Mouse (Mus musculus) MEL (cell line): ENCODE results near the gene Tbc1d17. TPM values are rescaled to one million over a fixed set of nuclear protein-coding genes. Genes with fewer than 3 reads are reported as not detected.

ENCODE experiments used
- DNase-seq: peaks from one replicate; pipeline ENCODE4 v3.0.0; 2011; ENCODE audit warnings: low read depth, low spot score
- H3K27ac ChIP-seq: 2 replicates; pipeline ENCODE4 v1.5.1; 2012; ENCODE audit warnings: low read depth, mild to moderate bottlenecking, control low read depth, low read length, moderate library complexity; ENCODE audit not compliant: control insufficient read depth
- H3K27me3 ChIP-seq, 2 experiments: fragments of 150-350 bp in 1 of 2; sonication (generic) in 1 of 2; 2 replicates each; pipeline ENCODE4 v1.6.1; 2012; ENCODE audit warnings: low read length in 2 of 2, mild to moderate bottlenecking in 2 of 2, improper control_type of control experiment in 1 of 2, moderate library complexity in 1 of 2; ENCODE audit not compliant: insufficient read depth in 2 of 2, control insufficient read depth in 1 of 2
- H3K36me3 ChIP-seq, 2 experiments: 2 replicates each; pipeline ENCODE4 v1.6.1; 2012 to 2014; ENCODE audit warnings: low read length in 2 of 2, improper control_type of control experiment in 1 of 2, inconsistent platforms in 1 of 2, mild to moderate bottlenecking in 1 of 2; ENCODE audit not compliant: insufficient read depth in 2 of 2, control insufficient read depth in 1 of 2
- H3K4me1 ChIP-seq, 2 experiments: fragments of 150-350 bp in 1 of 2; sonication (generic) in 1 of 2; 2 replicates each; pipeline ENCODE4 v1.6.1; 2012; ENCODE audit warnings: low read length in 2 of 2, improper control_type of control experiment in 1 of 2, mild to moderate bottlenecking in 1 of 2; ENCODE audit not compliant: insufficient read depth in 2 of 2, control insufficient read depth in 1 of 2
- H3K4me3 ChIP-seq, 2 experiments: fragments of 150-350 bp in 1 of 2; sonication (generic) in 1 of 2; 2 replicates each; pipeline ENCODE4 v1.5.1; 2012; ENCODE audit warnings: low read depth in 2 of 2, low read length in 2 of 2, mild to moderate bottlenecking in 2 of 2, moderate library complexity in 2 of 2, control low read depth in 1 of 2, improper control_type of control experiment in 1 of 2; ENCODE audit not compliant: control insufficient read depth in 1 of 2, insufficient read depth in 1 of 2
- H3K79me2 ChIP-seq: 2 replicates; pipeline ENCODE4 v1.6.1; 2012; ENCODE audit warnings: mild to moderate bottlenecking, low read length, moderate library complexity; ENCODE audit not compliant: control insufficient read depth, poor library complexity, insufficient read depth
- H3K9ac ChIP-seq: 2 replicates; pipeline ENCODE4 v1.6.1; 2012; ENCODE audit warnings: low read depth, mild to moderate bottlenecking, control low read depth, low read length, moderate library complexity; ENCODE audit not compliant: control insufficient read depth, poor library complexity, severe bottlenecking
- H3K9me3 ChIP-seq: fragments of 150-350 bp; sonication (generic); replicated peaks from 2 replicates; pipeline ENCODE4 v1.6.1; 2012; ENCODE audit warnings: mild to moderate bottlenecking, low read length, improper control_type of control experiment, moderate library complexity; ENCODE audit not compliant: insufficient read depth
- BHLHE40 ChIP-seq: IDR thresholded peaks from 2 replicates; pipeline ENCODE4 v1.6.1; 2012; ENCODE audit warnings: low read depth, mild to moderate bottlenecking, inconsistent platforms, low read length, improper control_type of control experiment, borderline replicate concordance
- CHD2 ChIP-seq: IDR thresholded peaks from 2 replicates; pipeline ENCODE4 v1.6.1; 2011; ENCODE audit warnings: low read length, improper control_type of control experiment
- CTCF ChIP-seq, 3 experiments: IDR thresholded peaks in 2 of 3; conservative IDR thresholded peaks in 1 of 3; 2 replicates each; pipeline ENCODE4 v1.5.1; 2011 to 2012; ENCODE audit warnings: low read length in 3 of 3, low read depth in 2 of 3, mild to moderate bottlenecking in 2 of 3, improper control_type of control experiment in 1 of 3, inconsistent platforms in 1 of 3, mixed read lengths in 1 of 3, moderate library complexity in 1 of 3; ENCODE audit not compliant: control insufficient read depth in 1 of 3, insufficient read depth in 1 of 3, poor library complexity in 1 of 3, severe bottlenecking in 1 of 3
- ETS1 ChIP-seq: IDR thresholded peaks from 2 replicates; pipeline ENCODE4 v1.6.1; 2012; ENCODE audit warnings: low read depth, mild to moderate bottlenecking, inconsistent platforms, low read length, improper control_type of control experiment, moderate library complexity
- HCFC1 ChIP-seq: IDR thresholded peaks from 2 replicates; pipeline ENCODE4 v1.6.1; 2012; ENCODE audit warnings: low read depth, mild to moderate bottlenecking, inconsistent platforms, low read length, improper control_type of control experiment, moderate library complexity
- MAFK ChIP-seq: IDR thresholded peaks from 2 replicates; pipeline ENCODE4 v1.6.1; 2011; ENCODE audit warnings: low read depth, mild to moderate bottlenecking, low read length, improper control_type of control experiment, borderline replicate concordance
- MAX ChIP-seq: IDR thresholded peaks from 2 replicates; pipeline ENCODE4 v1.6.1; 2011; ENCODE audit warnings: low read length, improper control_type of control experiment
- MXI1 ChIP-seq: IDR thresholded peaks from 2 replicates; pipeline ENCODE4 v1.6.1; 2011; ENCODE audit warnings: mild to moderate bottlenecking, low read depth, low read length, improper control_type of control experiment
- MYC ChIP-seq: IDR thresholded peaks from 2 replicates; pipeline ENCODE4 v1.6.1; 2011; ENCODE audit warnings: low read depth, mild to moderate bottlenecking, low read length, improper control_type of control experiment, moderate library complexity
- POLR2A ChIP-seq, 2 experiments: IDR thresholded peaks; 2 replicates each; pipeline ENCODE4 v1.6.1; 2011 to 2012; ENCODE audit warnings: low read length in 2 of 2, mild to moderate bottlenecking in 2 of 2, control low read depth in 1 of 2, improper control_type of control experiment in 1 of 2, low read depth in 1 of 2, moderate library complexity in 1 of 2; ENCODE audit not compliant: control insufficient read depth in 1 of 2, insufficient read depth in 1 of 2, poor library complexity in 1 of 2
- POLR2AphosphoS2 ChIP-seq: IDR thresholded peaks from 2 replicates; pipeline ENCODE4 v1.6.1; 2011; ENCODE audit warnings: low read length, improper control_type of control experiment
- RCOR1 ChIP-seq: IDR thresholded peaks from 2 replicates; pipeline ENCODE4 v1.6.1; 2012; ENCODE audit warnings: low read depth, mild to moderate bottlenecking, inconsistent platforms, low read length, improper control_type of control experiment
- SMC3 ChIP-seq: IDR thresholded peaks from 2 replicates; pipeline ENCODE4 v1.6.1; 2011; ENCODE audit warnings: low read depth, low read length, improper control_type of control experiment
- TCF12 ChIP-seq: IDR thresholded peaks from 2 replicates; pipeline ENCODE4 v1.6.1; 2014; ENCODE audit warnings: low read depth, mild to moderate bottlenecking, inconsistent platforms, low read length, improper control_type of control experiment, moderate library complexity
- USF1 ChIP-seq: IDR thresholded peaks from 2 replicates; pipeline ENCODE4 v1.6.1; 2014; ENCODE audit warnings: low read depth, mild to moderate bottlenecking, inconsistent platforms, low read length, improper control_type of control experiment, moderate library complexity
- ZMIZ1 ChIP-seq: IDR thresholded peaks from 2 replicates; pipeline ENCODE4 v1.6.1; 2012; ENCODE audit warnings: low read depth, mild to moderate bottlenecking, inconsistent platforms, low read length, improper control_type of control experiment, moderate library complexity
- ZNF384 ChIP-seq: IDR thresholded peaks from 2 replicates; pipeline ENCODE4 v1.6.1; 2012; ENCODE audit warnings: low read depth, mild to moderate bottlenecking, inconsistent platforms, low read length, improper control_type of control experiment
- polyA plus RNA-seq, 2 experiments: library from polyadenylated mRNA; stranded (reverse) in 1 of 2; unstranded in 1 of 2; fragments of >175 nt in 1 of 2; fragments of >200 nt in 1 of 2; gene quantifications; 2 replicates each; pipeline versions ENCODE4 v1.2.1 to v1.2.4; 2012; ENCODE audit warnings: low replicate concordance in 2 of 2, low read depth in 1 of 2; ENCODE audit not compliant: insufficient read length in 2 of 2, insufficient read depth in 1 of 2, missing spikeins in 1 of 2
- total RNA-seq: library from RNA; depleted of rRNA; stranded (reverse); fragments of 300-350 nt; gene quantifications from 2 replicates; pipeline ENCODE4 v1.2.3, GENCODE M21; 2012

Gene Tbc1d17
- total and polyA plus RNA-seq, 3 experiments: 16.7 to 29.5 TPM; not detected in 1

DNA sequence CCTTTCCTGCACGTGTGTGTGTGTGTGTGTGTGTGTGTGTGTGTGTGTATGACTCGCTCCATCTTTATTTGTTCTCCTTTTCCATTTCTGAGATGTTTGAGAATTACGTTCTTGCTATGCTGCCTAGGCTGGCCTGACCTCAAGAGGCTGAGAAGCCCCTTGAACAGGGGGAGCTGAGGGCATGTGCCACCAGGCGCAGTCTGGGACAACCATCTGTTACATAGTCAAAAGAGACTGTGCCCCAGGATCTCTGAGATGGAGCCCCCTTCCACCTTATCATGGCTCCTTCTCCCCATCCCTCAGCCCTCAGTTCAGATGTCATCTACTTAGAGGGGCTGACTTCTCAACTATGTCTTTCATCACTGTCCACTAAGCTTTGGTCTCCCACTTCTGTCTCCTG is 34.5 kb downstream of the Tbc1d17 start:
- peaks cover 8 to 20% of the 10 kb centered on the region in 2 experiments for H3K36me3 ChIP-seq
- TF ChIP-seq ETS1: no peak
- peaks cover 6 to 25% of the 10 kb centered on the region in 2 experiments; a peak in 3 of 4 replicates for H3K4me1 ChIP-seq
- H3K9me3 ChIP-seq: no peaks in the 10 kb centered on the region
- H3K27me3 ChIP-seq: no peaks in the 10 kb centered on the region
- H3K79me2 ChIP-seq: peaks cover 40% of the 10 kb centered on the region
- H3K4me3 ChIP-seq: no peak overlapping the region
- no peak overlapping the region for H3K27ac ChIP-seq
- H3K9ac ChIP-seq: no peak overlapping the region
- no peak for DNase-seq

DNA sequence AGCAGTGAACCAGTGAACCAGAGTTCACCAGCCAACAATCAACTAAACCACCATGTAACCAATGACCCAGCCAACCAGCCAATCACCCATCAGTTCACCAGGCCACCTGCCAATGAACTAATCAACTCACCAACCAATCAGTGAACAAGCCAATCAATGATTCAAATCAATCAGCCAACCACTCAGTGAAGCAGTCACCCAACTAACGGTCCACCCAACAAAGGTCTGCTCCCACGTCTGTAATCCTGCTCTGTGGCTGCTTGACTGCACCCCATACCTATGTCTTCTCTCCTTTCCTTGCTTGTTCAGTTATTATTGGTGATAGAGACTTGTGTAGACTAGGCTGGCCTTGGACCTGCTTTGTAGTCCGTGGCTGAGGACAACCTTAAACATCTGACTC is 34.9 kb downstream of the Tbc1d17 start:
- peaks cover 36% of the 10 kb centered on the region for H3K79me2 ChIP-seq
- no peak for DNase-seq
- H3K36me3 ChIP-seq: peaks cover 3 to 16% of the 10 kb centered on the region in 2 experiments; a peak in 3 of 4 replicates
- H3K27ac ChIP-seq: no peak overlapping the region
- H3K4me3 ChIP-seq: no peak overlapping the region
- H3K9me3 ChIP-seq: no peaks in the 10 kb centered on the region
- H3K9ac ChIP-seq: no peak overlapping the region
- TF ChIP-seq POLR2AphosphoS2 (no peak), MAFK (no peak), BHLHE40 (no peak), CHD2 (no peak), CTCF (IDR thresholded peaks at IDR 0.05 in 2 of 3, conservative IDR thresholded peaks at IDR 0.05 in 1 of 3; ENCODE audit: control insufficient read depth in 1 of 3, insufficient read depth in 1 of 3, low read depth in 2 of 3, low read length in 3 of 3, poor library complexity in 1 of 3, severe bottlenecking in 1 of 3) (no peak), MXI1 (no peak), TCF12 (no peak), ETS1 (no peak), POLR2A (IDR thresholded peaks at IDR 0.05; ENCODE audit: control insufficient read depth in 1 of 2, insufficient read depth in 1 of 2, low read depth in 1 of 2, low read length in 2 of 2, poor library complexity in 1 of 2) (no peak), SMC3 (no peak), MAX (no peak)
- TF ChIP-seq, all 39 proteins: peak for 0
- no peaks in the 10 kb centered on the region for H3K27me3 ChIP-seq
- H3K4me1 ChIP-seq: peaks cover 2 to 21% of the 10 kb centered on the region in 2 experiments; a peak in 3 of 4 replicates

DNA sequence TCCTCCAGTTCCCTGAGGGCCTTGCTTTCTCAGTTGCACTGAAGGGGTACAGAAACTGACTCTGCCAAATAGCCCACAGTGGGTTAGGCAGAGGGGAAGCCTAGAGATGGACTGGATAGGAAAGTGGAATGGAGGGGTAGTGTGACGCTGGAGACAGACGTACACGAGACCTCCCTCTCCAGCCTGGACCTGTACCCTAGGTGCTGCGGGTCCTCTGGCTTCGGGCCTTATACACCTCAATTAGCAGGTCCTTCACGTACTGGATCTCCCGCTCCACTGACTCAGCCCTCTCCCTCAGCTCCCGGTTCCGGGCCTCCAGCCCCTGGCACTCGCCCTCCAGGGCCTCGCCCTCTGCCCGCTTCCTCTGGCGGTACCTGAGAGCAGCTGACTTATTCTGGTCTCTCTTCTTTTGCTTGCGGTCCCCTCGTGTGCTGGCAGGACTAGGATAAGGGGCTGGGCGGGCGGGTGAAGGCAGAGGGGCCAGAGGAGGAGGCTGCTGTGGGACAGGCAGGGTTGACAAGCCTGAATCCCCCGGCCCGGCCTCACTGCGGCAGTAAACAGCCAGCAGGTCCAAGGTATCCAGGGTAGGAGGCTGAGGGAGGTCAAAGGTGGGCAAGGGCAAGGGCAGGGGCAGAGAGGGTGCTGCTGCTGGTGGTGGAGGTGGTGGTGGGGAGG is 36.1 kb downstream of the Tbc1d17 start:
- TF ChIP-seq ZMIZ1: no peak
- no peak for TF ChIP-seq HCFC1
- no peak for TF ChIP-seq ZNF384
- TF ChIP-seq USF1: no peak
- no peak for TF ChIP-seq RCOR1
- TF ChIP-seq MYC: no peak
- Histone ChIP-seq H3K9ac (no peak overlapping the region), H3K79me2 (peaks cover 24% of the 10 kb centered on the region), H3K27me3 (no peaks in the 10 kb centered on the region), H3K4me1 (peaks cover 2 to 15% of the 10 kb centered on the region in 2 experiments; a peak in 3 of 4 replicates), H3K27ac (no peak overlapping the region), H3K4me3 (no peak overlapping the region), H3K36me3 (peaks cover 3 to 11% of the 10 kb centered on the region in 2 experiments; a peak in 3 of 4 replicates), H3K9me3 (no peaks in the 10 kb centered on the region)
- no peak for DNase-seq
